Mouse (Mus musculus): Measurements from ENCODE around the gene Myrip. TPM values are rescaled to one million over a fixed set of nuclear protein-coding genes. Genes with fewer than 3 reads are reported as not detected.

Myrip gene
- polyA plus RNA-seq, 1 experiment from 2014 or later = 0.34 TPM

- WGBS = 76% methylated on average over 19 of the region's 19 CpGs
- Histone ChIP-seq H3K27ac (no peak overlapping the region), H3K36me3 (ENCODE audit: insufficient read depth, low read length) (no peaks in the 10 kb centered on the region), H3K9me3 (replicated peaks; ENCODE audit: low read length) (no peaks in the 10 kb centered on the region), H3K4me1 (replicated peaks; ENCODE audit: insufficient read depth, low read length) (no peaks in the 10 kb centered on the region), H3K4me2 (ENCODE audit: low read length) (no peak overlapping the region), H3K4me3 (replicated peaks; ENCODE audit: low read depth, low read length) (no peak overlapping the region), H3K27me3 (ENCODE audit: insufficient read depth, low read length) (no peaks in the 10 kb centered on the region), H3K9ac (ENCODE audit: low read depth, low read length) (no peak overlapping the region)
- no peak for TF ChIP-seq CTCF (IDR thresholded peaks at IDR 0.05; ENCODE audit: low read depth)
- ATAC-seq (replicated peaks; ENCODE audit: low FRiP score, low read depth) = no peak
- no peak for DNase-seq (ENCODE audit: low spot score)
Measured at GRCm38 (mm10) chr9:120364653-120365283, 63.5 kb downstream of the Myrip start.

DNA sequence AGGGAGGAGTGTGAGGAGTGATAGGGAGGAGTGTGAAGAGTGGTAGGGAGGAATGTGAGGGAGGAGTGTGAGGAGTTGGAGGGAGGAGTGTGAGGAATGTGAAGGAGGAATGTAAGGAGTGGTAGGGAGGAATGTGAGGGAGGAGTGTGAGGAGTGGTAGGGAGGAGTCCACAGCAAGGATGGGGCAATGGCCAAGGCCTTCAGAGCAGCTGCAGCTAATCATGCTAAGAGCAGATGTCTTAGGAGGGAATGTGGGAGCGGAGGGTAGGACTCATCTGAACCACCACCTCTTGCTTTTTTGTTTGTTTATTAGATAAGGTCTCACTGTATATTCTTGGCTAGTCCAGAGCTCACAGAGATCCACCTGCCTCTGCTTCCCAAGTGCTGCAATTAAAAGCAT lies 66.2 kb downstream of the Myrip start:
- Histone ChIP-seq H3K27ac (no peak overlapping the region), H3K9me3 (replicated peaks; ENCODE audit: low read length) (no peaks in the 10 kb centered on the region), H3K4me2 (ENCODE audit: low read length) (no peak overlapping the region), H3K9ac (ENCODE audit: low read depth, low read length) (no peak overlapping the region), H3K36me3 (ENCODE audit: insufficient read depth, low read length) (no peaks in the 10 kb centered on the region), H3K4me3 (replicated peaks; ENCODE audit: low read depth, low read length) (no peak overlapping the region), H3K4me1 (replicated peaks; ENCODE audit: insufficient read depth, low read length) (no peaks in the 10 kb centered on the region), H3K27me3 (ENCODE audit: insufficient read depth, low read length) (no peaks in the 10 kb centered on the region)
- 81% methylated on average over 1 of the region's 1 CpGs for WGBS
- TF ChIP-seq CTCF (IDR thresholded peaks at IDR 0.05; ENCODE audit: low read depth) = no peak
- no peak for ATAC-seq (replicated peaks; ENCODE audit: low FRiP score, low read depth)
- DNase-seq (ENCODE audit: low spot score) = no peak

GRCm38 (mm10) chr9:120371633-120372032 lies 70.3 kb downstream of the Myrip start:
- Histone ChIP-seq H3K4me1 (replicated peaks; ENCODE audit: insufficient read depth, low read length) (no peaks in the 10 kb centered on the region), H3K36me3 (ENCODE audit: insufficient read depth, low read length) (no peaks in the 10 kb centered on the region), H3K9me3 (replicated peaks; ENCODE audit: low read length) (no peaks in the 10 kb centered on the region), H3K4me2 (ENCODE audit: low read length) (no peak overlapping the region), H3K27me3 (ENCODE audit: insufficient read depth, low read length) (no peaks in the 10 kb centered on the region), H3K27ac (no peak overlapping the region), H3K4me3 (replicated peaks; ENCODE audit: low read depth, low read length) (no peak overlapping the region), H3K9ac (ENCODE audit: low read depth, low read length) (no peak overlapping the region)
- ATAC-seq (replicated peaks; ENCODE audit: low FRiP score, low read depth) (no peak), DNase-seq (ENCODE audit: low spot score) (no peak)
- TF ChIP-seq CTCF (IDR thresholded peaks at IDR 0.05; ENCODE audit: low read depth) = no peak
- WGBS = 84% methylated on average over 5 of the region's 5 CpGs

DNA sequence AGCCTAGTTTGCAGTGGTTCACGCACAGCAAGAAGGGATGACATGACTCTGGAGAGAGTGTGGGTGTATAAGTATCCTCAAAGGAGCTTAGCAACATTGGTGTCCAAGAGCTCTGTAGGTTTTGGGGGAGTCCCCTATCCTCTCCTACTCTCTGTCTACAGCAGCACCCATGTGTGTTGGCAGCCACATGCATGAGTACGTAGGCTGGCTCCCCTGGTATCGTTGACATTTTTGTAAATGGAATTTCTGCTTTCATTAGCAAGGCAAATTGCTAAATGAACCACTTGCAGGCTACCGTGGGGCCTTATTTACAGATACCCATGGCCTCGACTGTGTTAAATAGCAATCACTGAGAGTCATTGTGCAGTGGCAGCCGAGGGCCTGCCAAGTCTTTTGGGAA lies 71.0 kb downstream of the Myrip start:
- Histone ChIP-seq H3K36me3 (ENCODE audit: insufficient read depth, low read length) (no peaks in the 10 kb centered on the region), H3K9me3 (replicated peaks; ENCODE audit: low read length) (no peaks in the 10 kb centered on the region), H3K27me3 (ENCODE audit: insufficient read depth, low read length) (no peaks in the 10 kb centered on the region), H3K4me2 (ENCODE audit: low read length) (no peak overlapping the region), H3K9ac (ENCODE audit: low read depth, low read length) (no peak overlapping the region), H3K4me3 (replicated peaks; ENCODE audit: low read depth, low read length) (no peak overlapping the region), H3K4me1 (replicated peaks; ENCODE audit: insufficient read depth, low read length) (no peaks in the 10 kb centered on the region), H3K27ac (no peak overlapping the region)
- DNase-seq (ENCODE audit: low spot score) (no peak), ATAC-seq (replicated peaks; ENCODE audit: low FRiP score, low read depth) (no peak)
- TF ChIP-seq CTCF (IDR thresholded peaks at IDR 0.05; ENCODE audit: low read depth) = no peak
- 87% methylated on average over 6 of the region's 6 CpGs for WGBS

GRCm38 (mm10) chr9:120377726-120378125 lies 76.4 kb downstream of the Myrip start:
- H3K9ac ChIP-seq (ENCODE audit: low read depth, low read length) = no peak overlapping the region
- H3K9me3 ChIP-seq (replicated peaks; ENCODE audit: low read length) = no peaks in the 10 kb centered on the region
- H3K27ac ChIP-seq = no peak overlapping the region
- no peaks in the 10 kb centered on the region for H3K36me3 ChIP-seq (ENCODE audit: insufficient read depth, low read length)
- ATAC-seq (replicated peaks; ENCODE audit: low FRiP score, low read depth) (no peak), DNase-seq (ENCODE audit: low spot score) (peak; percentile 82)
- TF ChIP-seq CTCF (IDR thresholded peaks at IDR 0.05; ENCODE audit: low read depth) = peak; percentile 93
- H3K4me1 ChIP-seq (replicated peaks; ENCODE audit: insufficient read depth, low read length) = no peaks in the 10 kb centered on the region
- no peaks in the 10 kb centered on the region for H3K27me3 ChIP-seq (ENCODE audit: insufficient read depth, low read length)
- H3K4me2 ChIP-seq (ENCODE audit: low read length) = no peak overlapping the region
- H3K4me3 ChIP-seq (replicated peaks; ENCODE audit: low read depth, low read length) = no peak overlapping the region
- 25% methylated on average over 11 of the region's 11 CpGs for WGBS

- no peak overlapping the region for H3K4me3 ChIP-seq (replicated peaks; ENCODE audit: low read depth, low read length)
- no peaks in the 10 kb centered on the region for H3K36me3 ChIP-seq (ENCODE audit: insufficient read depth, low read length)
- H3K27me3 ChIP-seq (ENCODE audit: insufficient read depth, low read length) = no peaks in the 10 kb centered on the region
- TF ChIP-seq CTCF (IDR thresholded peaks at IDR 0.05; ENCODE audit: low read depth) = no peak
- H3K4me1 ChIP-seq (replicated peaks; ENCODE audit: insufficient read depth, low read length) = no peaks in the 10 kb centered on the region
- H3K9ac ChIP-seq (ENCODE audit: low read depth, low read length) = no peak overlapping the region
- H3K9me3 ChIP-seq (replicated peaks; ENCODE audit: low read length) = no peaks in the 10 kb centered on the region
- H3K4me2 ChIP-seq (ENCODE audit: low read length) = no peak overlapping the region
- ATAC-seq (replicated peaks; ENCODE audit: low FRiP score, low read depth) (no peak), DNase-seq (ENCODE audit: low spot score) (no peak)
- 34% methylated on average over 9 of the region's 9 CpGs for WGBS
- H3K27ac ChIP-seq = no peak overlapping the region
Measured at GRCm38 (mm10) chr9:120395188-120395587, 93.9 kb downstream of the Myrip start.
